Mouse (Mus musculus) cerebellum, adult 9-11 months (tissue): Measurements from ENCODE around the gene Sh3glb1.

Source experiments
- DNase-seq: peaks from one replicate; pipeline ENCODE4 v3.0.0; 2022

The Sh3glb1 gene

GRCm38 (mm10) chr3:144714606-144715005, 5.5 kb downstream of the Sh3glb1 start:
- DNase-seq = no peak

GRCm38 (mm10) chr3:144714126-144714525, 6.0 kb downstream of the Sh3glb1 start:
- DNase-seq = no peak

GRCm38 (mm10) chr3:144711607-144712206, 8.4 kb downstream of the Sh3glb1 start:
- DNase-seq = no peak

DNA sequence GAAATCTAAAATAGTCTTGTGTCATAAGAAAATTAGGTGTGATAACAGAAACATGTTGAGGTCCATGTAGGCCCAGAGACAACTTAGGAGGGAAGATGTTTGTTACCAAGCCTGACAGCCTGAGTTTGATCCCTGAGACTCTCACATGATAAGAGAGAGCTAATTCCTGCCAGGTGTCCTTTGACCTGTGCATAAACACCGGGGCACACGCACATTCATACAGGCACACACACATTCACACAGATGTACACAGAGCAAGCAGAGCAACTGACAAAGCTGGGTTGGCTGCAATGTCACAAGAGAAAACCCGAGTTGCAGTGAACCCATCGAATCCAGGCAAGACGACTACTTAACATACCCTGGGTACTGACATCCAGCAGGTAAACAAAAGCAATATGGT, 11.5 kb downstream of the Sh3glb1 start:
- no peak for DNase-seq

DNA sequence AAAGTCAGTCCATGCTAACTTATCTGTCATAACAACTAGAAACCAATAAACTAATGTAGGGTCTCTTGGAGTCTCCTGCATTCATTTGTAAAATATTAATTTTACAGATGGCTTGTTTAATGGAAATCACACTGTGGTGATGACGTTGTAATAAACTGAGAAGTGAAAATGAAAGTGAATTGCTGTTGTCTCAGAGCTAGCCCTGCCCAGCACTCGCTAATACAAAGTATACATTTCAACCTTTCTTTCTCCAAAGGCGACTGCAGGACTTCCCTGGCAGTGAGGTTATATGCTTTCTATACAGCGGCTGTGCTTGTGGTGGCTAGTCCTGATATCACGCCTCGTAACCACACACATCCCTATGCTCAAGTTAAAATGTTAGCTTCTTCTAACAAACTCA, 16.2 kb downstream of the Sh3glb1 start:
- DNase-seq = no peak

DNA sequence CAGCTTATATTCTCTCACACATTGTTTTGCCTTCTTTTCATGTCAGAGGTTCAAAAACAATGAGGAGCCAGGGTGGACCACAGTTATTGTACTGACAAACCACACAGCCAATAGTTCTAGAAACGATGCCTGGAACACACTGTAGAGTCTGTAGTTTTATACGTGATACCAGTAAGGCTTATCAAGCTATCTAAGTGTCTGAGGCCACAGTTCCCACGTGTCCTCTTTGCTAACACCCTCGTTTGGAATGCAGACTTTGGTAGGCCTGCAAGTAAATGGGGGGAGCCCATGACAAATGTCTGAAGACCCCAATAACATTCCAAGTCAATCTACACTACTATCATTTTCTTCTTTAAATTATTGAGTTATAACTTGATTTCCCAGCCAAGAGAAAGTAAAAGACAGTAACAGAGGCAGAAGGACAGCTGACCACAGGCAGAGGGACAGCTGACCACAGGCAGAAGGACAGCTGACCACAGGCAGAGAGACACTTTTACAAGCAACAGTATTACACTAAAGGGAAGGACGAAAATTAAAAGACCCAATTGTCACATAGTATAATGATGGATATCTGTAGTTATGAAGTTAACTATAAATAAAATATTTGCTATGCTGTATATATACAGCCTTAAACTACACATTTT, 21.2 kb downstream of the Sh3glb1 start:
- no peak for DNase-seq

DNA sequence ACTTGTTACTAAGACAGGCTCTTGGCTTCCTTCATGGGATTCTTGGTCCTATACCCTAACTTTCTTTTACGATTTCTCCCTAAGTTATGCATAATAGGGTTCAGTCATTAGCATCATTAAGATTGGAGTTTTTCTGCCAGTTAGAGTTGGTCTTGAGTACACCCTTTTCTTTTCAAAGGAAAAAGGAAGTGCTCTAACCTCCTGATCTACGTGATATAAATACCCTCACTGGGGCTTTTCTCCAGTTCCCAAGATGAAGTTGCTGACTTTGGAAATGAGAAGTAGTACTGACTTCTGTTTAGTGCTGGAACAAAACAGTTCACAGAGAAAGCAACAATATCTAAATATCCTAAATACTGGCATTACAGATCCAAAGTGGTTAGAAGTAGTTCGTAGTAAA, 22.2 kb downstream of the Sh3glb1 start:
- DNase-seq = no peak

DNA sequence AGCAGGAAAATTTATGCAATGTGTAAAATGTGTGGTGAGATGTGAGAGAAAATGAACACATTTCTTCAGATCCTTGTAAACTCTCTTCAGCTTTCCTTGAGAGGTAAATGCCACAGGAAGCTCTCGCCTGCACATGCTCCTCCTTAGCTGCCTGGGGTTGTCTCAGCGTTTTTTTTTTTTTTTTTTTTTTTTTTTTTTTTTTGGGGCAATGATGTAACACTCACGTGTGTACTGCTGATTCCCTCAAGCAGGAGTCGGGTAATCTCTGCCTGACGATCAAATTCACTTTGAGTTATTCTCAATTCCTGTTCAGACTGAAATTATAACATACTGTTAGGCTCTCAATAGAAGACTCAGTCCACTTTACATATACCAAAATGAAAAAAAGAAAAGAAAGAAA, 23.0 kb downstream of the Sh3glb1 start:
- no peak for DNase-seq

- DNase-seq = no peak
These were observed 25.2 kb downstream of the Sh3glb1 start for GRCm38 (mm10) chr3:144694941-144695340.

DNA sequence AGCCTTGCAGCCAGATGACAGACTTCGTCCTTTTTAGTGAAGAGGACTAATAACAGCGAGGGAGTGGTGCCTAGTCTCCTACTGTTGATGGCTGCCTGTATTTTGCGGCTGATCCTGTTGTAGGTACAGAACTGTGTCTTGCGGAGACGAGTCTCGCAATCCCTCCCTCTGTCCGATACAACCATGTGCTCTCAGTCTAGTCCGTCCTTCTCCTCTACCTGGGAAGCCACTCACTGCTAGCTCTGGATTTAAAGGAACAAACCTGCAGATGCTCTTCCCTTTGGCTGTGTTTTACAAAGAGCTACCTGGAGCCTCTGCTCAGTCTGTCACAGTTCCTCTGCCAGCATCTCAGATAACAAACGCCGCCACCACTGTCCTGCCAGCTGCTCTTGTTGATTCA, 26.1 kb downstream of the Sh3glb1 start:
- no peak for DNase-seq

GRCm38 (mm10) chr3:144692052-144692451, 28.1 kb downstream of the Sh3glb1 start:
- DNase-seq = no peak

DNA sequence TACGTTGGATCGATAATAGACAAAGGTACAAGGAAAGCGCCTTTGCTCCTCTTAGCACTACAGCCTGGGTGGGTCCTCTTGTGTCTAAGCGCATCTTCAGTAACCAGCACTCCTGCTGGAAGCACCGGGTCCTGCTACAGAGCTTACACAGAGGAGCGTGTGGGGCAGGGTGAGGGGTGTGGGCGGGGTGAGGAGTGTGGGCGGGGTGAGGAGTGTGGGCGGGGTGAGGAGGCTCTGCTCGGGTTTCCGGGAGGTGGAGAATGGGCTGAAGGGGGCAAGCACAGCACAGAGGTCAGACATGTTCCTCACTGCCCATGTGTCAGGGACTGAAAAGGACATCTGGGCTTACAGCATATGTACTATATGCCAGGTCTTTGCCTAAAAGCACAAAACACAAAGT, 30.9 kb downstream of the Sh3glb1 start:
- no peak for DNase-seq

- no peak for DNase-seq
These were observed 31.9 kb downstream of the Sh3glb1 start for GRCm38 (mm10) chr3:144688284-144688683.

DNA sequence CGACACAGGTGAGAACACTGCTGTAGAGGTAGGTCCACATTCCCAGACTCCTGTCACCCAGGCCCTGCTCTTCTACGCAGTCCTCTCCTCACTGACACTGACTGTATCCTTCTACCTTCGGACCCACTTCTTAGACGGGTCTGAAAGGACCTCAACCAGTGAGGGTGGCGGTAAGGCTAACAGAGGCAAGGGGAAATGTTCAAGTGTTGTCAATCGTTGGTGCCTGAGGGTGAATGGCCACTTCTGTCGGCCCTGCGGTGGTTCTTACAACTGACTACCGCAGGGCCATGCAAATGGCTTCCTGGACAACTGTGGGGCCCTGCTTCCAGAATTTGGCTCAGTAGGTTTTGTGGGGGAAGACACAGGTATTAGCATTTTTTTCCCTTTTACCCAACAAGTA, 32.5 kb downstream of the Sh3glb1 start:
- DNase-seq = no peak

- no peak for DNase-seq
These were observed 34.0 kb downstream of the Sh3glb1 start for GRCm38 (mm10) chr3:144686146-144686545.

- DNase-seq = no peak
These were observed 36.9 kb downstream of the Sh3glb1 start for GRCm38 (mm10) chr3:144683136-144683814.

GRCm38 (mm10) chr3:144681542-144681941, 38.6 kb downstream of the Sh3glb1 start:
- no peak for DNase-seq

- DNase-seq = no peak
These were observed 40.4 kb downstream of the Sh3glb1 start for GRCm38 (mm10) chr3:144679701-144680159.

DNA sequence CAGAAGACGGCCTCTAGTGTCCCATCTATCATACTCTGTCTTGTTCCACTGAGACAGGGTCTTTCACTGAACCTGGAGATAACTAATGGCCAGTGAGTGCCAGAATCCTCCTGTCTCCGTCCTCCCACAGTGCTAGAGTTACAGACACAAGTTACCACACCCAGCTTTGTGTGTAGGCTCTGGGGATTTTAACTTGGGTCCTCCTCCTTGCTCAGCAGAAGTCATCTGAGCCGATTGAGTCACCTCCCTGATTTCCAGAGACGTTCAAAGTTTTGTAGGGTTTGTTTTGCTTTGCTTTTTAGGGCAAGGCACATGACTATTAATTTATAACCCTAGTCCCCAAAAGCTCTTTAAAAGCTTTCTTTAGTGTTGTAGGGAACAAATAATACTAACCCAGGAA, 41.0 kb downstream of the Sh3glb1 start:
- no peak for DNase-seq

DNA sequence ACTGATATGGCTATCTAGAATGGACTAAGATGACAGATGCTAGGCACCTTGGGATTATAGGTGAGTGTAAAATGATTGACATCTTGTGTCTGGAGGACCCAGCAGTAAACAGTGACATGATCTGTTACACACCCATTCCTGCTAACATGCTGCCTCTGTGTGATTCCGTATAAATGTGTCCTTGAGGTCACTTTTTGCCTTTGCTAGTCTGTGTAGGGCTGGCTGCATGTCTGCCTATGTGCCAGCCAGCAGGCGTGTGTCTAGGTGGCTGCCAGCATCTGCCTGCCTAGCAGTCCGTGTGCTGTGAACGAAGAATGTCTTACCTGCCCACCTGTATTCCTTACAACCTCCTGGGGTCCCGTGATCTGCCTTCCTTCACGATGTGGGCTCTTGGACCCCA, 42.4 kb downstream of the Sh3glb1 start:
- DNase-seq = no peak

- no peak for DNase-seq
These were observed 43.9 kb downstream of the Sh3glb1 start for GRCm38 (mm10) chr3:144676249-144676648.

GRCm38 (mm10) chr3:144672016-144672415, 48.1 kb downstream of the Sh3glb1 start:
- no peak for DNase-seq

DNA sequence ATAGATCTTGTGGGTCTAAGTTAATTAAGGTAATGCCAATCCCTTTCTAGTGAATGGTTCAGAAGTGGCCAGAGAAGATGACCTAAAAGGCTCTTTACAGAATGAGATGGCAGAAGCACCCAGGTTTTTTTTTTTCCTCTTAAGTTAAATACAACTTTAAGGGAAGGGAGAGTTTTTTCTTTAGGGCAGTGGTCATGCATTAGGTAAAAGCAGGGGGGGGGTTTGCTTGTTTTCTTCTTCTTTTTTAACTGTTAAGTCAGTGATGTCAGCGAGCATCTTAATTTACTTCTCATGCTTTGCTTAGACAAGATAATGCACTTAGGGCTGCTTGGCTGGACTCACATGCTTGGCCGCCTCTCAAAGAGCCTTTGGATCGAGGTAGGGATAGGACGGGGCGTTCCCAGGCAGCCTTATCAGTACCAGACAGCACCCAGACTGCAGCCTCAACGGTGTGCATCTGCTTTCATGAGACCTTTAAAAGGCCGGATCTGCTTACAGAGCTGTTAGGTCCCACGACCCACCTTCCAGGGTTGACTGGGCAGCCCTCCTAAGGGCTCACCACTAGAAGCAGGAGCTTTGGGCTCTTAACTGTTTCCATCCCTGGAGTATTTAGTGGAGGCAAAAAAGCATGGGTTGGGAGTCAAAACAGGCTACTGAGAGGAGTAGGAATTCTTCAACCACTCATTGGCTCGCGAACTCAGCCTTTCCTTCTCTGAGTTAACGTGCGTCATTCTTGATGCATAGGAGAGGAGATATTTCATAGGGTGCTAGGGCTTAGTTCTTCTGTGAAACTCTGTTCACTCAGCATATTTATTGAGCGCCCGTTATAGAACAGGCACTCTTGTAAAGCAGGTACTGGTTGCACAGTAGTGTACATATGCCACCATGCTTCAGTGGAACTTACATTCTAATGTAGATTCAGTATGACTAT, 49.9 kb downstream of the Sh3glb1 start:
- DNase-seq = no peak
